Mouse (Mus musculus) embryonic facial prominence, embryonic 14.5 days (tissue): ENCODE measurements around the gene 1700001K19Rik. TPM values are rescaled to one million over a fixed set of nuclear protein-coding genes. Genes with fewer than 3 reads are reported as not detected.
"Not testable (repeated sequence)": the region's sequence is repeated elsewhere in the genome, so short reads cannot be mapped to it uniquely, and the experiment has no call there.

Experiments
- ATAC-seq: fragments of 200-750 bp; cut with Nextera tagmentation; 2 replicates; pipeline ENCODE4 v1.8.0; 2017; ENCODE audit warnings: low read depth, moderate number of reproducible peaks, moderate TSS enrichment
- DNase-seq: peaks from one replicate; pipeline ENCODE4 v3.0.0-alpha.2; 2015; ENCODE audit warnings: low spot score
- H3K27ac ChIP-seq: fragments of 300-500 bp; sonication (generic); replicated peaks from 2 replicates; pipeline ENCODE4 v1.5.1; 2014; ENCODE audit warnings: low read depth, mild to moderate bottlenecking, low read length, moderate library complexity
- H3K27me3 ChIP-seq: fragments of 300-500 bp; sonication (generic); replicated peaks from 2 replicates; pipeline ENCODE4 v1.6.1; 2014; ENCODE audit warnings: low read length; ENCODE audit not compliant: control insufficient read depth, insufficient read depth
- H3K36me3 ChIP-seq: fragments of 300-500 bp; sonication (generic); 2 replicates; pipeline ENCODE4 v1.6.1; 2014; ENCODE audit warnings: low read length, mixed read lengths; ENCODE audit not compliant: control insufficient read depth, insufficient read depth
- H3K4me1 ChIP-seq: fragments of 300-500 bp; sonication (generic); 2 replicates; pipeline ENCODE4 v1.6.1; 2014; ENCODE audit warnings: antibody characterized with exemption, low read length; ENCODE audit not compliant: control insufficient read depth, insufficient read depth
- H3K4me2 ChIP-seq: fragments of 300-500 bp; sonication (generic); 2 replicates; pipeline ENCODE4 v1.6.1; 2014; ENCODE audit warnings: low read depth, mild to moderate bottlenecking, low read length, moderate library complexity, mixed read lengths
- H3K4me3 ChIP-seq: fragments of 300-500 bp; sonication (generic); 2 replicates; pipeline ENCODE4 v1.5.1; 2014; ENCODE audit warnings: low read depth, mild to moderate bottlenecking, low read length
- H3K9ac ChIP-seq: fragments of 300-500 bp; sonication (generic); 2 replicates; pipeline ENCODE4 v1.6.1; 2014; ENCODE audit warnings: low read depth, mild to moderate bottlenecking, low read length, moderate library complexity, mixed read lengths
- H3K9me3 ChIP-seq: fragments of 300-500 bp; sonication (generic); 2 replicates; pipeline ENCODE4 v1.6.1; 2016; ENCODE audit warnings: low read length; ENCODE audit not compliant: control insufficient read depth
- WGBS: fragments of 180-500 bp; shearing (Covaris S2); extraction: QIAGEN DNeasy Blood & Tissue Kit; methylation state at CpG from one replicate; pipeline ENCODE4 v1.1.7; 2014; 5-methylcytosine and 5-hydroxymethylcytosine counted together
- polyA plus RNA-seq: library from polyadenylated mRNA; unstranded; fragments of >200 nt; fragmentation: Nextera tagmentation; extraction: Ambion mirVana; gene quantifications from 2 replicates; pipeline ENCODE4 v1.2.1, GENCODE M21; 2014

1700001K19Rik gene
- polyA plus RNA-seq, 1 experiment from 2014 or later, result not detected

DNA sequence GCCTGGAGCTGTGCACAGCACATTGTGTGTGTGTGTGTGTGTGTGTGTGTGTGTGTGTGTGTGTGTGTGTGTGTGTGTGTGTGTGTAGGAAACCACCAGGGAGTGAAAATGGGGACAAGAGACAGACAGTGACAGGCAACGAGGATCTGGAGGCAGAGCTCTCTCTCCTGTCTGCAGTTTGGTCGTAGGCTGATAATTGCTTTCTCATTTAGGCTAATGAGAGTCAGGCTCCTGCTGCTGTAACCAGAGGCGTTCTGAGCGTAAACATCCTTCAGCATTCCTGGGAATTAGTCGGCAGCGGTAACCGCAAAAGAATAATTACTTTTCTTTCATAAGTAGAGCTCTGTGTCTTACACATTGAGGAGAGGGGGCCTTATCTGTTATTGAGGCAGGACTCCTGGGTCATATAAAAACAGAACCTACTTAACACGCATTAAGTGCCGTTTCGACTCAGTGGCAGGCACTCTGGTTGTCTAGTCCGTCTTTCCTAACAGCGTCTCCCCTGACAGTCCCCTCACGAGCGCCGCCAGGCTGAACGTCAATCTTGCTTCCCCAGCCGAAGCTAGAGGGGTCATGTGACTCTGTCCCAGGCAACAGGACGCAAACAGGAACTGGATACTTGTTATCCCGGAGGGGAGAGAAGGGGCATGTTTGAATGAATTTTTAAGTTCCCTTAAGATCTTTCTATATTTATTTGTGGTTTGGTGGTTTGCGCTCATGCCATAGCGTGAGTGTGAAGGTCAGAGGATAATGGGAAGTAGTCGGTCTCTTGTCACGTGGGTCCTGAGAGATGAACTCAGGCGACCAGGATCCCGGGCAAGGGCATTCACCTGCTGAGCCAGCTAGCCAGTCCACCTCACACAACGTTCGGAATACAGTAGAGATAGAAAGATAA is 24.2 kb upstream of the 1700001K19Rik start:
- no peaks in the 10 kb centered on the region for H3K9me3 ChIP-seq
- peak; percentile 83 for DNase-seq
- peak overlapping the region; percentile 52 for H3K4me2 ChIP-seq
- H3K4me1 ChIP-seq, result no peaks in the 10 kb centered on the region
- ATAC-seq, result peak; percentile 75
- H3K4me3 ChIP-seq, result peak overlapping the region; percentile 32
- no peaks in the 10 kb centered on the region for H3K36me3 ChIP-seq
- H3K27ac ChIP-seq, result no peak overlapping the region
- H3K9ac ChIP-seq, result peak overlapping the region; percentile 1; the same call in 1 of the 2 replicates
- H3K27me3 ChIP-seq, result no peaks in the 10 kb centered on the region
- 2% methylated on average over 27 of the region's 27 CpGs for WGBS

- not testable (repeated sequence) for H3K9me3 ChIP-seq, H3K9ac ChIP-seq, ATAC-seq, H3K4me3 ChIP-seq, H3K36me3 ChIP-seq, H3K4me1 ChIP-seq, H3K27ac ChIP-seq, DNase-seq, H3K4me2 ChIP-seq, H3K27me3 ChIP-seq
- WGBS, result 83% methylated on average over 4 of the region's 4 CpGs
These were observed 23.0 kb upstream of the 1700001K19Rik start for GRCm38 (mm10) chr12:110705419-110705818.

GRCm38 (mm10) chr12:110703682-110704081 is 21.3 kb upstream of the 1700001K19Rik start:
- Histone ChIP-seq H3K9me3 (no peaks in the 10 kb centered on the region), H3K27ac (no peak overlapping the region), H3K4me1 (no peaks in the 10 kb centered on the region), H3K27me3 (no peaks in the 10 kb centered on the region), H3K4me2 (no peak overlapping the region), H3K36me3 (no peaks in the 10 kb centered on the region), H3K4me3 (no peak overlapping the region), H3K9ac (no peak overlapping the region)
- DNase-seq, result no peak
- WGBS, result 71% methylated on average over 7 of the region's 7 CpGs
- ATAC-seq, result no peak

- no peaks in the 10 kb centered on the region for H3K36me3 ChIP-seq
- H3K4me2 ChIP-seq, result peak overlapping the region; percentile 25
- DNase-seq (peak; percentile 94), ATAC-seq (peak; percentile 74)
- no peak overlapping the region for H3K27ac ChIP-seq
- no peaks in the 10 kb centered on the region for H3K9me3 ChIP-seq
- H3K4me3 ChIP-seq, result no peak overlapping the region
- no peaks in the 10 kb centered on the region for H3K4me1 ChIP-seq
- 22% methylated on average over 8 of the region's 8 CpGs for WGBS
- H3K27me3 ChIP-seq, result no peaks in the 10 kb centered on the region
- no peak overlapping the region for H3K9ac ChIP-seq
These were observed 20.6 kb upstream of the 1700001K19Rik start for GRCm38 (mm10) chr12:110703008-110703471.

DNA sequence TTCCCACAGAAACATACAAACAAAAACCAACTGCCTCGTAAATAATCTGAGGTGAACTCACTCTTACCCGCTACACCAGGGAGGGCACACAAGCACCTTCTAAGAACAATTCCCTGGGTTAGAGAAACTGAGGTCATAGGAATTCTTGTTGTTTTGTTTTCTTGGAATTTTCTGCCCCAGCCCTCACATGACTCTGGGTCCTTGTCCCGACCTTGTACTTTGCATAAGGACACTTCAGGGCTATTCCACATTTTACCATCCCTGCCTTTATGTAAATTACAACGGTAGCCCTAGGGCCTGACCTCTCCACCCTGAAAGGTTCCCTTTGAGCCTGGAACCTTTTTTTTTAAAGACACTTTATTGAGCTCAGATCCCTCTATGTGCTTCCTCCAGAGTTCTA is 20.1 kb upstream of the 1700001K19Rik start, which contains the start of gene Hsp90aa1:
Gene Hsp90aa1 (minus strand): TSS at position 173 of the 400 bp plus-strand sequence.
- H3K4me2 ChIP-seq, result peak within 1 kb of the TSS; percentile 25
- H3K36me3 ChIP-seq, result no peaks in the 10 kb centered on the region
- H3K9me3 ChIP-seq, result no peaks in the 10 kb centered on the region
- WGBS, result 44% methylated on average over 4 of the region's 4 CpGs
- no peaks in the 10 kb centered on the region for H3K27me3 ChIP-seq
- ATAC-seq (no peak), DNase-seq (no peak)
- no peak within 1 kb of the TSS for H3K9ac ChIP-seq
- no peak within 1 kb of the TSS for H3K27ac ChIP-seq
- no peak within 1 kb of the TSS for H3K4me3 ChIP-seq
- no peaks in the 10 kb centered on the region for H3K4me1 ChIP-seq

DNA sequence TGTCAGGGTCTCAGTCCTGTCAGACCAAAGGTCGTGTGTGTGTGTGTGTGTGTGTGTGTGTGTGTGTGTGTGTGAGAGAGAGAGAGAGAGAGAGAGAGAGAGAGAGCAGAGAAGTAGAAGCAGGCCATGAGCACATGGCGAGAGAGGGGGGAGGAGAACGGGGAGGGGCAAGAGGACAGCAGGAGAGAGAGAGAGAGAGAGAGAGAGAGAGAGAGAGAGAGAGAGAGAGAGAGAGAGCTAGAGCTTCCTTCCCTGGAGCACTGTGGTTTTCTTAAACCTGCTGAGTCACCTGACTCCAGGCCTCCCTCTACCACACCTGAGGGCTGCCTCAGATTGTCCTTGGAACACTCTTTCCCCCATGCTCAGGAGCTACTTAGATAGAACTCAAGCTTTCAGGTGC is 18.9 kb upstream of the 1700001K19Rik start:
- not testable (repeated sequence) for H3K4me1 ChIP-seq, ATAC-seq, H3K9me3 ChIP-seq, H3K4me2 ChIP-seq, H3K9ac ChIP-seq, H3K4me3 ChIP-seq, DNase-seq, H3K36me3 ChIP-seq, H3K27ac ChIP-seq, H3K27me3 ChIP-seq
- 33% methylated on average over 3 of the region's 3 CpGs for WGBS

DNA sequence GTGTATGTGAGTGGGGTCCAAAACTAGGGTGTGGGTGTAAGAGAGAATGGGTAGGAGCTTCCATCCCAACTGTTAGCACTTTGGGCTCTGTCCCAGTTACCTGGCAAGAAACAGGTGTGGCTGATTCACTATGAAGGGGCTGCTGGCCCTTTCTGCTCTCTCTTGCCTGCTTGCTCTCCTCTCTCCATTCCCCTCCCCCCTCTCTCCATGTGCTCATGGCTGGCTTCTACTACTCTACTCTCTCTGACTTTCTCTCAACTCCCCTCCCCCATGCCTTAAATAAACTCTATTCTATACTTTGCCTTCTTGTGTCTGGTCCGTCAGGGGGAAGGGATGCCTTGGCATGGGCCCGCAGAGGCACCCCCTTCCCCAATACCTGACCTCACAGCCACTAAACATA is 18.3 kb upstream of the 1700001K19Rik start:
- H3K36me3 ChIP-seq, result no peaks in the 10 kb centered on the region
- H3K4me2 ChIP-seq, result no peak overlapping the region
- no peaks in the 10 kb centered on the region for H3K4me1 ChIP-seq
- no peak overlapping the region for H3K4me3 ChIP-seq
- DNase-seq (no peak), ATAC-seq (no peak)
- no peak overlapping the region for H3K9ac ChIP-seq
- WGBS, result 56% methylated on average over 2 of the region's 2 CpGs
- H3K27ac ChIP-seq, result no peak overlapping the region
- H3K27me3 ChIP-seq, result no peaks in the 10 kb centered on the region
- H3K9me3 ChIP-seq, result no peaks in the 10 kb centered on the region

DNA sequence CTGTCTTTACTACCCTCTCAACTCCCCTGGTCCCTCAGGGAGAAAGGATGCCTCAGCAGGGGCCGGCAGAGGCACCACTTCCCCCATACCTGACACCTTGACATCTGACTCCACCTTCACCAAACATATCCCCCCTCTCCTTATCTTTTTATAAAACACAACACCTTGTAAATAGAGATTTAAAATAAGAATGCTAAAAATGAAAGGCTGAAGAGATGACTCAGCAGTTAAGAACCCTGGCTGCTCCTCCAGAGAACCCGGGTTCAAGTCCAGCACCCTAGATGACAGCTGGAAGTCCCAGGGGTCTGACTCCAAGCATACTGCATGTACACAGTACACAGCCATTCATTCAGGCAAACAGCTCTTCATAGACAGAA is 16.7 kb upstream of the 1700001K19Rik start:
- Histone ChIP-seq H3K4me1 (0 out of 2 replicates have a peak, but pooled peaks cover 3% of the 10 kb centered on the region), H3K27me3 (no peaks in the 10 kb centered on the region), H3K36me3 (peaks cover 8% of the 10 kb centered on the region), H3K9me3 (no peaks in the 10 kb centered on the region), H3K4me2 (no peak overlapping the region), H3K27ac (no peak overlapping the region), H3K9ac (no peak overlapping the region), H3K4me3 (no peak overlapping the region)
- DNase-seq (no peak), ATAC-seq (no peak)
- 45% methylated on average over 2 of the region's 2 CpGs for WGBS
